Mouse (Mus musculus) E14TG2a.4 (cell line): ENCODE data around the gene Nop53.

ENCODE experiments used
- CTCF ChIP-seq: conservative IDR thresholded peaks from 2 replicates; pipeline ENCODE4 v1.5.1; 2014; ENCODE audit warnings: low read length
- NANOG ChIP-seq: IDR thresholded peaks from 2 replicates; pipeline ENCODE4 v1.6.1; 2014; ENCODE audit warnings: borderline replicate concordance, low read length, mixed read lengths

DNA sequence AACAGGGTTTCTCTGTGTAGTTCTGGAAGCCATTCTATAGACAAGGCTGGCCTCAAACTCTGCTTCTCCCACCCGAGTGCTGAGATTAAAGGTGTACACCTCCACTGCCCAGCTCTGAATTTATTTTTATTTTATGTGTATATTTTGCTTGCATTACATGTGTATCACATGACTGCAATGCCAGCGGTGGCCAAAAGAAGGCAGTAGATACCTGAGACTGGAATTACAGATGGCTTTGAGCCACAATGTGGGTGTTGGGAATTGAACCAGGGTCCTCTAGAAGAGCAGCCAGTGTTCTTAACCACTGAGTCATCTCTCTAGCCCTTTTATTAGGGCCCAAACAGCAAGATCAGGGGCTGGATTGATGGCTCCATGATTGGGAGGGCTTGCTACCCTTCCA is 15.3 kb downstream of the Nop53 start:
- TF ChIP-seq CTCF: peak; percentile 54
- TF ChIP-seq NANOG: no peak
